Mouse (Mus musculus): ENCODE data around the gene Astn1.

DNA sequence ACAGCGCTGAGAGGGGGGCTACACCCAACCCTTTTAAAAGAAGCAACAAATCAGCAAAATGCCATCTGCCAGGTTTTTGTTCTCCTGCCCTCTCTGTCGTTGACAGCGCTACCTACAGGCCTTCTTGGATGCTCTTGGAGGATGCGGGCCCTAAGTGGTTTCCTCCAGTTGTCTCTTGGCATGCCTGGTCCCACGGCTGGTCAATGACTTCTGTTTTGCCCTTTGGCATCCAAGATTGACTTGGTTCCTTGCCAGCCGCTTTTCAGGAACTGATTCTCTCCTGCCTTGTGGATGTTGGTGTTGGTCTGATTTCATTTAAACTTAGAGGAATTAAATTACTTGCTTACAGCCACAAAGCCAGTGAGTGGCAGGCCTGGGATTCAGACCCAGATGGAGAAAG, 38.7 kb upstream of the Astn1 start:
- no peak for TF ChIP-seq MYC (IDR thresholded peaks at IDR 0.05; ENCODE audit: low read depth, low read length)
- TF ChIP-seq CTCF (IDR thresholded peaks at IDR 0.05 in 2 of 3, conservative IDR thresholded peaks at IDR 0.05 in 1 of 3; ENCODE audit: control insufficient read depth in 1 of 3, insufficient read depth in 1 of 3, low read depth in 2 of 3, low read length in 3 of 3, poor library complexity in 1 of 3, severe bottlenecking in 1 of 3) = no peak
- TF ChIP-seq RAD21 (IDR thresholded peaks at IDR 0.05; ENCODE audit: low read depth, low read length) = no peak
- no peak for TF ChIP-seq EP300 (IDR thresholded peaks at IDR 0.05; ENCODE audit: low read depth in 1 of 2, low read length in 2 of 2)
- TF ChIP-seq POLR2AphosphoS2 (IDR thresholded peaks at IDR 0.05; ENCODE audit: low read length) = no peak
- TF ChIP-seq SMC3 (IDR thresholded peaks at IDR 0.05; ENCODE audit: low read depth, low read length) = no peak
- TF ChIP-seq POLR2A (IDR thresholded peaks at IDR 0.05; ENCODE audit: control insufficient read depth in 1 of 2, insufficient read depth in 1 of 2, low read depth in 1 of 2, low read length in 2 of 2, poor library complexity in 1 of 2) = no peak
- no peak for TF ChIP-seq MXI1 (IDR thresholded peaks at IDR 0.05; ENCODE audit: low read depth, low read length)
- TF ChIP-seq UBTF (IDR thresholded peaks at IDR 0.05; ENCODE audit: borderline replicate concordance, insufficient read depth, low read depth, low read length) = no peak
- TF ChIP-seq POLR2AphosphoS5 (IDR thresholded peaks at IDR 0.05; ENCODE audit: borderline replicate concordance, low read depth, low read length) = no peak
- no peak for TF ChIP-seq USF2 (IDR thresholded peaks at IDR 0.05; ENCODE audit: borderline replicate concordance in 1 of 2, insufficient read depth in 1 of 2, low read depth in 1 of 2, low read length in 2 of 2)
- TF ChIP-seq ZC3H11A (IDR thresholded peaks at IDR 0.05; ENCODE audit: low read depth, low read length) = no peak
- no peak for TF ChIP-seq MAX (IDR thresholded peaks at IDR 0.05; ENCODE audit: low read length)
- TF ChIP-seq SIN3A (IDR thresholded peaks at IDR 0.05; ENCODE audit: low read length) = no peak

Measured in MEL (cell line).